Mouse (Mus musculus): ENCODE results near the gene Cacng3.

DNA sequence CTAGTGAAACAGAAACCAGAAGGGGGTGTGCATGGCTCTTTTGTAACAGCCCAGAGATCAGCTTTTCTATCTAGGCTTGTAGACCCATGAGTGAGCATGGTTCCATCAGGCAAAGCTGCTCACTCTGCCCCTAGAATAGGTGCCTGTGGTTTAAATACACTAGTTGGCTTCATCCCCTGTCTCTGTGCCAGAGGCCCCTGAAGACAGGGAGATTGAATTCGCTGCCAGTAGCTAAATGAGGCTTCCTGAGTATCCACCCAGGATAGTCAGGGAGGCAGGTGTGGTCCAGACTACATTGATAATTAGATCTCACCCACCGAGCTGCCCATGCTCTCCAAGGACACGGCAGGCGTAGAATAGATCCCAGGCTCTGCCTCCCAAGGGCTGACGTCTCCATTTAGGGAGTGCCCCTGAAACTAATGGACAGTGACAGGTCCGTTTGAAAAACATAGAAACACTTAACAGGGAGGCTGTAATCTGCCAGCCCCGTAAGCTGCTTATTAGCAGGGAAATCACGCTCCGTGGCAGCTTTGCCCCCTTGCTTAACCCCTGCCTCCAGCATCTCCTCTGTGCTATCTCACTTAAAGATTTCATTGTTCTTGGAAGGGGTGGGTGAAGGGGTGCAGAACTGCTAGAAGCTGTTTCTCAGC, 48.0 kb upstream of the Cacng3 start:
- no peak for TF ChIP-seq CTCF (IDR thresholded peaks at IDR 0.05; ENCODE audit: low read depth)
- TF ChIP-seq EP300 (IDR thresholded peaks at IDR 0.05; ENCODE audit: low read depth) = no peak
